26 mouse cellular contexts compared by ENCODE assay signal in genomic region chr14:79957789-79958487, GRCm38 (mm10). TPM values are rescaled to one million over a fixed set of nuclear protein-coding genes. Genes with fewer than 3 reads are reported as not detected.
A peak's percentile ranks its signal among the peaks of the same experiment; 100 is the strongest.
DNase-seq lines count a peak whose midpoint lies in the region; ATAC-seq and TF ChIP-seq lines count a peak whose summit lies in the region.
"Had no signal": no experiment of that assay in that cellular context is flagged by ENCODE, and none has a peak within 500 bp of the region (broad histone marks: within the 10 kb centered on the region; RNA-seq: fewer than 3 reads in every experiment).

No protein-coding gene starts in this region.

- no peaks in the 10 kb centered on the region for H3K36me3 ChIP-seq in hindbrain, embryonic 15.5 days
- no peaks in the 10 kb centered on the region for H3K36me3 ChIP-seq in hindbrain, embryonic 14.5 days (replicated peaks; ENCODE audit: control insufficient read depth, insufficient read depth)
- no peaks in the 10 kb centered on the region for H3K36me3 ChIP-seq in limb, embryonic 13.5 days
- no peaks in the 10 kb centered on the region for H3K36me3 ChIP-seq in stomach, postnatal 0 days (ENCODE audit: control insufficient read depth, insufficient read depth, low read length)
- H3K36me3 ChIP-seq: embryonic facial prominence, embryonic 13.5 days; heart, embryonic 13.5 days; hindbrain, embryonic 12.5 days; liver, embryonic 15.5 days; lung, embryonic 15.5 days had no signal

- ATAC-seq in hindbrain, embryonic 15.5 days (ENCODE audit: low FRiP score, low read depth) = 0 out of 2 replicates have a peak, but pooled peaks have one; percentile 19
- no peak for ATAC-seq in hindbrain, embryonic 14.5 days (ENCODE audit: low FRiP score)
- ATAC-seq in limb, embryonic 13.5 days (ENCODE audit: low FRiP score, low read depth) = peak; percentile 71; the same call in 1 of the 2 replicates
- ATAC-seq in stomach, postnatal 0 days (ENCODE audit: low FRiP score, low TSS enrichment) = no peak

- peaks cover 3% of the 10 kb centered on the region; the same call in 1 of the 2 replicates for H3K4me1 ChIP-seq in hindbrain, embryonic 15.5 days (replicated peaks)
- no peaks in the 10 kb centered on the region for H3K4me1 ChIP-seq in hindbrain, embryonic 14.5 days (replicated peaks; ENCODE audit: control insufficient read depth, insufficient read depth, low read length)
- peaks cover 11% of the 10 kb centered on the region for H3K4me1 ChIP-seq in limb, embryonic 13.5 days
- H3K4me1 ChIP-seq in stomach, postnatal 0 days (replicated peaks; ENCODE audit: control insufficient read depth, insufficient read depth) = no peaks in the 10 kb centered on the region
- H3K4me1 ChIP-seq: heart, embryonic 13.5 days; liver, embryonic 15.5 days; lung, embryonic 15.5 days had no signal

- TF ChIP-seq CTCF in stomach, postnatal 0 days (IDR thresholded peaks at IDR 0.05; ENCODE audit: low read depth) = no peak

- H3K27me3 ChIP-seq in hindbrain, embryonic 15.5 days = no peaks in the 10 kb centered on the region
- H3K27me3 ChIP-seq in hindbrain, embryonic 14.5 days (ENCODE audit: control insufficient read depth, insufficient read depth, low read length) = no peaks in the 10 kb centered on the region
- H3K27me3 ChIP-seq in limb, embryonic 13.5 days = no peaks in the 10 kb centered on the region
- H3K27me3 ChIP-seq in stomach, postnatal 0 days (ENCODE audit: control insufficient read depth, insufficient read depth, low read length) = no peaks in the 10 kb centered on the region
- H3K27me3 ChIP-seq: embryonic facial prominence, embryonic 13.5 days; heart, embryonic 13.5 days; hindbrain, embryonic 12.5 days; liver, embryonic 15.5 days; lung, embryonic 15.5 days had no signal

- H3K4me3 ChIP-seq in hindbrain, embryonic 15.5 days = no peak overlapping the region
- no peak overlapping the region for H3K4me3 ChIP-seq in hindbrain, embryonic 14.5 days (replicated peaks; ENCODE audit: low read length)
- no peak overlapping the region for H3K4me3 ChIP-seq in limb, embryonic 13.5 days
- H3K4me3 ChIP-seq in stomach, postnatal 0 days (ENCODE audit: low read depth, low read length) = no peak overlapping the region
- H3K4me3 ChIP-seq: embryonic facial prominence, embryonic 13.5 days; erythroblast, embryonic 14.5 days; heart, adult 2 months; heart, embryonic 13.5 days; hindbrain, embryonic 12.5 days; liver, embryonic 15.5 days; lung, embryonic 15.5 days had no signal

- 72% methylated on average over 15 of the region's 15 CpGs for WGBS in hindbrain, embryonic 15.5 days
- WGBS in hindbrain, embryonic 14.5 days = 81% methylated on average over 15 of the region's 15 CpGs
- WGBS in limb, embryonic 13.5 days = 28% methylated on average over 15 of the region's 15 CpGs
- 90% methylated on average over 15 of the region's 15 CpGs for WGBS in stomach, postnatal 0 days

- no peak for TF ChIP-seq EP300 in stomach, postnatal 0 days (optimal IDR thresholded peaks at IDR 0.05)

- no peak overlapping the region for H3K9ac ChIP-seq in hindbrain, embryonic 15.5 days
- no peak overlapping the region for H3K9ac ChIP-seq in hindbrain, embryonic 14.5 days
- no peak overlapping the region for H3K9ac ChIP-seq in limb, embryonic 13.5 days
- no peak overlapping the region for H3K9ac ChIP-seq in stomach, postnatal 0 days (ENCODE audit: low read length)
- H3K9ac ChIP-seq: embryonic facial prominence, embryonic 13.5 days; heart, embryonic 13.5 days; hindbrain, embryonic 12.5 days; liver, embryonic 15.5 days; lung, embryonic 15.5 days had no signal

- H3K9me3 ChIP-seq in hindbrain, embryonic 15.5 days = no peaks in the 10 kb centered on the region
- no peaks in the 10 kb centered on the region for H3K9me3 ChIP-seq in hindbrain, embryonic 14.5 days (ENCODE audit: control insufficient read depth, low read length)
- H3K9me3 ChIP-seq in limb, embryonic 13.5 days = no peaks in the 10 kb centered on the region
- H3K9me3 ChIP-seq in stomach, postnatal 0 days (ENCODE audit: control insufficient read depth, low read length) = no peaks in the 10 kb centered on the region
- H3K9me3 ChIP-seq: embryonic facial prominence, embryonic 13.5 days; heart, embryonic 13.5 days; hindbrain, embryonic 12.5 days; liver, embryonic 15.5 days; lung, embryonic 15.5 days had no signal

- no peak for DNase-seq in hindbrain, embryonic 14.5 days (ENCODE audit: low spot score)
- peak; percentile 30 to 34 for DNase-seq in right cerebral cortex, postnatal 10 days (ENCODE audit: low spot score in 2 of 2)
- DNase-seq in right cerebral cortex, postnatal 36 days (ENCODE audit: low spot score in 2 of 2) = no peak
- no peak for DNase-seq in stomach, postnatal 0 days (ENCODE audit: low spot score)
- no peak for DNase-seq in ovary, postnatal 36 days (ENCODE audit: low spot score)
- DNase-seq: adrenal gland, adult 2 months; B cell, adult 2 months; cerebellum, adult 11-12 months; cerebellum, postnatal 25 days; gastrocnemius, postnatal 36 days; heart, adult 2 months; heart, postnatal 14 days; kidney, postnatal 10 days; liver; lung, postnatal 4 days; midbrain, embryonic 14.5 days; right cerebral cortex, postnatal 14 days; thymus, postnatal 14 days had no signal

- H3K4me2 ChIP-seq in hindbrain, embryonic 15.5 days = no peak overlapping the region
- H3K4me2 ChIP-seq in hindbrain, embryonic 14.5 days (replicated peaks) = no peak overlapping the region
- peak overlapping the region; percentile 31 for H3K4me2 ChIP-seq in limb, embryonic 13.5 days (replicated peaks)
- no peak overlapping the region for H3K4me2 ChIP-seq in stomach, postnatal 0 days (replicated peaks; ENCODE audit: low read depth)
- H3K4me2 ChIP-seq: embryonic facial prominence, embryonic 13.5 days; heart, embryonic 13.5 days; hindbrain, embryonic 12.5 days; liver, embryonic 15.5 days; lung, embryonic 15.5 days had no signal

- no peak overlapping the region for H3K27ac ChIP-seq in hindbrain, embryonic 15.5 days (replicated peaks)
- H3K27ac ChIP-seq in hindbrain, embryonic 14.5 days = no peak overlapping the region
- H3K27ac ChIP-seq in limb, embryonic 13.5 days = no peak overlapping the region
- no peak overlapping the region for H3K27ac ChIP-seq in stomach, postnatal 0 days (replicated peaks)
- H3K27ac ChIP-seq: embryonic facial prominence, embryonic 13.5 days; heart, adult 2 months; heart, embryonic 13.5 days; hindbrain, embryonic 12.5 days; liver, embryonic 15.5 days; lung, embryonic 15.5 days had no signal

RNA-seq across cellular contexts. Expression of gene Olfm4, which starts 25.9 kb away (rescaled TPM):
- polyA plus RNA-seq in hindbrain, embryonic 15.5 days (2015; fragmentation: Nextera tagmentation; extraction: Ambion mirVana) = 0.93 and 1.1 TPM in 2 replicates
- 1.2 TPM in 2 replicates for polyA plus RNA-seq in hindbrain, embryonic 14.5 days (2014; fragmentation: Nextera tagmentation; extraction: Ambion mirVana)
- polyA plus RNA-seq in limb, embryonic 13.5 days (2015; fragmentation: Nextera tagmentation; extraction: Ambion mirVana) = 0.64 and 0.69 TPM in 2 replicates
- polyA plus RNA-seq in stomach, postnatal 0 days (2015; fragmentation: Nextera tagmentation; extraction: Ambion mirVana) = 82.9 and 94.5 TPM in 2 replicates
- polyA plus RNA-seq: adrenal gland, adult 2 months; erythroblast, embryonic 14.5 days; heart, adult 2 months had no signal

Comparison
In these comparisons a context has a peak if more than half of its experiments do, and no peak if none do; other contexts are left out.
1. ATAC-seq: peak in hindbrain, embryonic 15.5 days (single experiment) and limb, embryonic 13.5 days (single experiment); none in hindbrain, embryonic 14.5 days (single experiment) and stomach, postnatal 0 days (single experiment).
2. DNase-seq: peak in right cerebral cortex, postnatal 10 days (2 of 2); none in hindbrain, embryonic 14.5 days (single experiment), right cerebral cortex, postnatal 36 days (0 of 2), stomach, postnatal 0 days (single experiment) and ovary, postnatal 36 days (single experiment).
3. RNA of gene Olfm4, which starts 25.9 kb away (polyA plus RNA-seq): 82.9 to 94.5 TPM in stomach, postnatal 0 days; 1.2 TPM in hindbrain, embryonic 14.5 days, 0.93 to 1.1 TPM in hindbrain, embryonic 15.5 days and 0.64 to 0.69 TPM in limb, embryonic 13.5 days; every median in the first group is over 10 times any median in the second.